Comparison of ENCODE assay signal across 1 mouse cellular context in genomic region chr1:171111781-171112575, GRCm38 (mm10).
TF ChIP-seq lines count a peak whose summit lies in the region.

No protein-coding gene starts in this region.

TF ChIP-seq in CH12.LX, 34 proteins besides CTCF, POLR2A, EP300 and RAD21:
- TF ChIP-seq TCF12 (IDR thresholded peaks at IDR 0.05; ENCODE audit: low read depth, low read length) (no peak), GABPA (IDR thresholded peaks at IDR 0.05; ENCODE audit: insufficient replicate concordance, low read depth, low read length) (no peak), MAFK (IDR thresholded peaks at IDR 0.05; ENCODE audit: insufficient replicate concordance, low read length) (no peak), MYC (IDR thresholded peaks at IDR 0.05; ENCODE audit: low read depth, low read length) (no peak), HCFC1 (IDR thresholded peaks at IDR 0.05; ENCODE audit: low read depth, low read length) (no peak), USF1 (IDR thresholded peaks at IDR 0.05; ENCODE audit: low read depth, low read length) (no peak), MEF2A (IDR thresholded peaks at IDR 0.05; ENCODE audit: borderline replicate concordance, low read depth, low read length) (no peak), RCOR1 (conservative IDR thresholded peaks at IDR 0.05; ENCODE audit: low read depth, low read length) (no peak), TBP (conservative IDR thresholded peaks at IDR 0.05; ENCODE audit: low read depth, low read length) (0 out of 2 replicates have a peak, but pooled peaks have one; percentile 29), MAZ (IDR thresholded peaks at IDR 0.05; ENCODE audit: low read depth, low read length) (no peak), ZC3H11A (IDR thresholded peaks at IDR 0.05; ENCODE audit: low read depth, low read length) (no peak), E2F4 (IDR thresholded peaks at IDR 0.05; ENCODE audit: insufficient replicate concordance, low read depth, low read length) (no peak), NRF1 (IDR thresholded peaks at IDR 0.05; ENCODE audit: low read depth, low read length) (no peak), UBTF (IDR thresholded peaks at IDR 0.05; ENCODE audit: low read depth, low read length) (0 out of 2 replicates have a peak, but pooled peaks have one; percentile 45), SMC3 (IDR thresholded peaks at IDR 0.05; ENCODE audit: low read depth, low read length) (no peak), ZNF384 (IDR thresholded peaks at IDR 0.05; ENCODE audit: low read depth, low read length) (peak; percentile 86), ELF1 (IDR thresholded peaks at IDR 0.05; ENCODE audit: low read depth, low read length) (no peak), IRF4 (IDR thresholded peaks at IDR 0.05; ENCODE audit: low read depth, low read length) (no peak), CHD2 (IDR thresholded peaks at IDR 0.05; ENCODE audit: low read length) (no peak), KAT2A (IDR thresholded peaks at IDR 0.05; ENCODE audit: insufficient replicate concordance, low read length) (no peak), JUND (conservative IDR thresholded peaks at IDR 0.05; ENCODE audit: low read depth, low read length) (no peak), ZKSCAN1 (IDR thresholded peaks at IDR 0.05; ENCODE audit: borderline replicate concordance, low read depth, low read length) (no peak), MXI1 (IDR thresholded peaks at IDR 0.05; ENCODE audit: low read depth, low read length) (peak; percentile 70), PAX5 (IDR thresholded peaks at IDR 0.05; ENCODE audit: low read length) (no peak), USF2 (conservative IDR thresholded peaks at IDR 0.05; ENCODE audit: low read depth, low read length) (no peak), SIN3A (IDR thresholded peaks at IDR 0.05; ENCODE audit: low read length) (no peak), CHD1 (IDR thresholded peaks at IDR 0.05; ENCODE audit: low read depth, low read length) (no peak), ETS1 (conservative IDR thresholded peaks at IDR 0.05; ENCODE audit: low read depth, low read length) (no peak), NELFE (IDR thresholded peaks at IDR 0.05; ENCODE audit: low read depth, low read length) (no peak), JUN (IDR thresholded peaks at IDR 0.05; ENCODE audit: insufficient read depth, low read depth, low read length) (no peak), BHLHE40 (IDR thresholded peaks at IDR 0.05; ENCODE audit: low read depth, low read length) (peak; percentile 93), ZMIZ1 (IDR thresholded peaks at IDR 0.05; ENCODE audit: low read depth, low read length) (no peak), POLR2AphosphoS2 (IDR thresholded peaks at IDR 0.05; ENCODE audit: low read depth, low read length) (no peak), MAX (IDR thresholded peaks at IDR 0.05; ENCODE audit: low read length) (peak; percentile 64; the same call in 1 of the 2 replicates)
